Mouse (Mus musculus) hematopoietic stem cell, adult 5-6 weeks (primary cell): Measurements from ENCODE around the gene Trp53inp2. TPM values are rescaled to one million over a fixed set of nuclear protein-coding genes. Genes with fewer than 3 reads are reported as not detected.

Experiments used
- ATAC-seq, 2 experiments: fragments of 125-278 bp in 1 of 2; replicated peaks in 1 of 2; 2 replicates each; pipeline ENCODE4 v1.8.0; 2016 to 2017; ENCODE audit warnings: inconsistent platforms in 2 of 2, mild to moderate bottlenecking in 2 of 2, moderate number of reproducible peaks in 2 of 2, low read depth in 1 of 2, moderate TSS enrichment in 1 of 2; ENCODE audit not compliant: low FRiP score in 2 of 2, poor library complexity in 2 of 2, severe bottlenecking in 2 of 2, insufficient read depth in 1 of 2, low TSS enrichment in 1 of 2
- total RNA-seq: library from RNA; stranded (forward); fragments of 172-1452, 232-1000 nt; gene quantifications from 2 replicates; pipeline ENCODE4 v1.2.3, GENCODE M21; 2017

Gene Trp53inp2
- total RNA-seq, result 4.2 and 19.3 TPM in 2 replicates

DNA sequence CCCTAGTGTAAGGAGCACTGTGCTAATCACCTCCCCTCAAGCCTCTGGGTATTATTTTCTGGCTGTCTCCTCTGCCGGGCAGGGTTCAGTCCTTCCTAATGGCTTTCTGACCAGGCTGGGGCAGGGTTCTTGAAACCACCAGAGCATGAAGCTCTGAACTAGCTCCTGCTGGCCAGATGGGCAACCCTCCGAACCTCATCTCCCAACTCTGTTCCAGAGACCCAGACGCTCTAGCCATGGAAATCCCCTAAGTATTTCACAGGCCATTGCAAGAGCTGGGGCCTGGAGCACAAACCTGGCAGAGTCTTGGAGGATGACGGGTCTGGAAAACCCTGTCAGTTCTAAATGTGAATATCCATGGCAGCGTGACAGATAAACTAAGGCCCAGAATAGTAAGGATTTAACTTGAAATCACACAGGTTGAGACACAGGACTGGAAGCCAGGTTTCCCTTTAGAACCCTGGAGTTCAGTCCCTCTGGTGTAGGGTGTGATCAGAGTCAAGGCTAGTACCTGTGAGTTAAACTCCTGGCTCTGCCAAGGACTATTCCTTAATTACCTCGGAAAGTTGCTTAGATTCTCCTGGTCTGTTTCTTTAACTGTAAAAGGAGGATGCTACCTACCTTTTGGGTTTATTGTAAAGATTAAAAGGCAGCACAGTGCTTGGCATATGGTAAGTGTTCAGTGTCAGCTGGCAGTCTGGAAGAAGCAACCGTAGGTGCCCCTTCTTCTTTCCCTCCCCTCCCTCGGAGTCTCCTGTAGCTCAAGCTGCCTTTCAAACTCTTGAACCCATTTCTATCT is at the start of gene Trp53inp2:
Gene Trp53inp2 (plus strand): TSS at position 799 of the 799 bp plus-strand sequence.
- ATAC-seq, result no peak

DNA sequence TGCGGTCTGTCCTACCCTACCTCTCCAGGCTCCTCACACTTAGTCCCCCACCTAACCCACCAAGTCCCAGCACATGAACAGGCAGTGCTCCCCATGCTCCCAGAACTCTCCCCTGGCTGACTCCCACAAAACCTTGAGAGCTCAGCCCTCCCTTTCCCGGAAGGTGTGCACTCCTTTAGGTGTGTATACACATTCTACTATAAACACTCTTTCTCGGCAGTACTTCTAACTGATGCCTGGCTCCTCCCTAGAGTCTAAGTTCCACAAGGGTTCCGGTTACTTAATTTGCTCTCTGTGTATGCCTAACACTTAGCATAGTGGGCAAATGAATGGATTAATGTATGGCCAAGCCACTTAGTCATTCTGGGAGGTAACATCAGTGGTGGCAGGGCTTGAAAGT is 49.5 kb upstream of the Trp53inp2 start:
- ATAC-seq, result no peak

DNA sequence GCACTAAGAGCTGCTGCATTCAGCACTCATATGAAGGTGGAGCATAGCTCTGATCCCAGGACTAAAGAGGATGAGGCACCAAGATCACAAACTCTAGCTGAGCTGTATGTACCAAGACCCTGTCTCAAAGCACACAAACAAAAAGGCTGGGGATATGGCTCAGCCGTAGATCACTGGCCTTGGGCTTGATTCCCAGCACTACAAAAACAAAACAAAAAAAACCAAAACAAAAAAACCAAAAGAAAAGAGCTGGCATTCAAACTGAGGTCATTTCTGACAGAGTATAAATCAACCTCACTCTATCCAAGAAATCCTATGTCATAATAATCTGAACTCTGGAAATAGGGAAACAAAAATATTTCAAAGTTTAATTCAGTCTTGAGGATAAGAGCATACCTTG is 47.4 kb upstream of the Trp53inp2 start:
- ATAC-seq, result no peak

DNA sequence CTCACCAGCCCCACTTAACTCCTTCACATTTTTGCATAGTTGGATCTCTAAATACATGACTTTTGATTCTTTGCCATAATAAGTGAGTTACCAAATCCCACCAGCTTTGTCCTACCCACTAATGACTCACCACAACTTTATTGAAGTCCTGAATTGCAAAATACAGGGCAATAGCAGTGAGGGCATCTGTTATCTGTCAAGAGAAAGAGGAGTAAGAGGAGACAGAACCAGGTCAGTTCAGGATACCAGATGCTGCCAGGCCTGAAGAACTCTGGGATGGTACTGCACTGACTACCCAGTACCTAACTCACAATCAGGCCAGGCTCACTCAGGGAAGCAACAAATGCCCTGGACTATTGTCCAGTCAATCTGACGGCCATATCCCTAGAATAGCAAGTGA is 45.6 kb upstream of the Trp53inp2 start:
- no peak for ATAC-seq

DNA sequence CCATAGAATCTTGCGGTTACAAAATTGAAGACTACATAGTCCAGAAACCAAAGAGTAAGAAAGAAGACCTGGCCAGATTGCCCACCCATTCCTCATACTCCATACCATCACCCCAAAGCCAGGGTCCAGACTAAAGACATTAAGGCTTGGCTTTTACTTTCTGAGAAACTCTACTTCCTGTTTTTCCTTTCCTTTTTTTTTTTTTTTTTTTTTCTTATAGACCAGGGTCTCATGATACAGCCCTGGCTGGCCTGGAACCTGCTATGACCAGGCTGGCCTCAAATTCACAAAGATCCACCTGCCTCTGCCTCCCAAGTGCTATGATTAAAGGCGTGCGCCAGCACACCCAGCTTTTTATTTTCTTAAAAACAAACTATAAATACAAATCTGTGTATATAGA is 44.6 kb upstream of the Trp53inp2 start:
- no peak for ATAC-seq

DNA sequence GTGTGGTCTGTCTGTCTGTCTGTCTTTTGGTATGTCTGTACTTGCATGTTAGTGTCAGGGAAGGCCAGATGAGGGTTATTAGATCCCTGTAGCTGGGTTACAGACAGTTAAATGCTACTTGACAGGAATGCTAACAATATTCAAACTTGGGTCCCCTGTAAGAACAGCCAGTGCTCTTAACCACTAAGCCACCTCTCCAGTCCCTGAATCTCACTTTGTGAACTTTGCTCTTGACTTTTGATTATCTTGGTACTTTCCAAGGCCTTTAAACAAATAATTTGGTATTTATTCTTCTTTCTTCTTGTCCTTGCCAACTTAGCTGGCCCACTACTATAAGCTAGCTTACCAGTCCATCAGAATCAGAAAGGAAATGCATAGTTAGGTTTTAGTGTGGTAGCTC is 40.7 kb upstream of the Trp53inp2 start:
- no peak for ATAC-seq

DNA sequence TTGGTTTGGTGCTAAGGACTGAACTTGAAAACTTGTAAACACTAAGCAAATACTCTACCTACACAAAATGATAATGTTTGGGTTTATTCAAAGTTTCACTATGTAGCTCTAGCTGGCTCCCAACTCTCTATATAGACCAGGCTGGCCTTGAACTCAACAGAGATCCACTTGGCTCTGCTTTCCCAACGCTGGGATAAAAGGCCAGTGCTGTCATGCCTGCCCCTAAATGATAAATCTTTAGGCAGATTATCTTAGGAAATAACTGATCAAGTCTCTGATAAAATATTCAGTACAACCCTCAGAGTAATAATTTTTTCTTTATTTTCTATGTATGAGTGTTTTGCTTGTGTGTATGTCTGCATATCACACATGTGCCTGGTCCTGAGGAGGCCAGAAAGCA is 34.2 kb upstream of the Trp53inp2 start:
- no peak for ATAC-seq

DNA sequence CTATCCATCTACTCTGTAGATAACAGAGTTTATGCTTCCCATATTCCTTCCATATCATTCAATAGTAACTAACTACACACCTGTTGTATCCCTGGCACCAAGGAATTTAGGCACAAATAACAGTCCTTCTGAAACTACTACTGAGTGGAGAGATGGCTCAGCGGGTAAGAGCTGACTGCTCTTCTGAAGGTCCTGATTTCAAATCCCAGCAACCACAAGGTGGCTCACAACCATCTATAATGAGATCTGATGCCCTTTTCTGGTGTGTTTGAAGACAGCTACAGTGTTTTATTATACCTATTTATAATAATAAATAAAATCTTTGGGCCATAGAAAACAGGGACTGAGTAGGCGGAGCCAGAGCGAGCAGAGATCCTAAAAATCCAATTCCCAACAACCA is 26.5 kb upstream of the Trp53inp2 start:
- ATAC-seq, result no peak

DNA sequence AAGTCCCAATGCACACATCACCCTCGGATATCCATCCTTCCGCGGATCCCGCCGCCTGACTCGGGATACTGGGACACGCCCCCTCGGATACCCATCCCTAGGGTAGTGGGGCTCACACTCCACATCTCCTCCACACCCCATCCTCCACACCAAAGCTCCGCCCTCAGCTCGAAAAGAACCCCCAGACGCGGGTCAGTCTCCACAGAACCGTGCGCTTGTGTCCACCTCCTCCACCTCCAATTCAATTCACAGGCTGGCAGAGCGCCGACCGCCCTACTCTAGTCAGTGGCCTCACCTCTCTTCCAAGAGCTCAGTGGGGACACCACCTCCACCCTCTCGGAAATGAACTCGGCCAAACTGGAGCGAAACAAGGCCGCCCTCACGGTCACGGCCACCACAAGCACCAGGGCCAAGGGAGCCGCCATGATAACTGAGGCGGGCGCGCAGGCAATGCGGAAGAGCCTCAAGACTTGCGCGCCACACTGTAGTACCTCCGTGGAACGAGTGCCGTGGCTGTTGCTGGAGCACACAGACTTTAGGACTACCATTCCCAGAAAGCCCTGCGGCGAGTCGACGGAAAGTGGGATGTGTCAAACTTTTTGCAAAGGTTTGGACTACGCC is 23.8 kb upstream of the Trp53inp2 start, which contains the start of gene Pigu:
Gene Pigu (minus strand): TSS at position 460 of the 621 bp plus-strand sequence.
- peak; percentile 100 for ATAC-seq

DNA sequence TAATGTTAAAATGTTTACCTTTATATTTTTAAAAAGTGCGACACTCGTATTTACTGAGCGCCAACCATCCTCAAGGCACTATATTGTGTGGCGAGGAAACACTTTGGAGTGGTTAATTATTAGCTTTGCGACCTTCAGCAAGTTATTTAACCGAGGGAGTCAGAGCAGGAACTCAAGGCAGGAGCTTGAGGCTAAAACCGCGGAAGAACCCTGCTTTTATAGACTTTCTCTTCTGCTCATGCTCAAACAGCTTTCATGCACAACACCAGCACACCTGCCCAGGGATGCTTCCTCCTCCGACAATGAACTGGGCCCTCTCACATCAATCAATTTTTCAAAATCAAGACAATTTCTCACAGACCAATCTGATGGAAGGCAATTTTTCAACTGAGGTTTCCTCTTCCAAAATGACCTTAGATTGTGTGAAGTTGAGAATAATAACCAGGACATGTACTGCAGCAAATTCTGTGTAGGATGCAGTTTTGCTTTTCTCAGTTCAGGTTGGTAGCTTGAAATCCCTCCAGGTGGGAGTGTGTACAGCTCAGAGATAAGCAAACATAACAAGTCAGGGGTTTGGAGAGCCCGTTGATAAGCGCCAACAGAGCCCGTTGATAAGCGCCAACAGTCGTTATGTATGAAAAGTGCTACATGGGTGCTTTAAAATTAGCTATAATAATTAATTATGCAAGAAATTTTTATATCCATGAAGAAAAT is 23.0 kb upstream of the Trp53inp2 start:
- 0 out of 4 replicates have a peak, but pooled peaks of 1 of the 2 experiments have one; percentile 3 for ATAC-seq

DNA sequence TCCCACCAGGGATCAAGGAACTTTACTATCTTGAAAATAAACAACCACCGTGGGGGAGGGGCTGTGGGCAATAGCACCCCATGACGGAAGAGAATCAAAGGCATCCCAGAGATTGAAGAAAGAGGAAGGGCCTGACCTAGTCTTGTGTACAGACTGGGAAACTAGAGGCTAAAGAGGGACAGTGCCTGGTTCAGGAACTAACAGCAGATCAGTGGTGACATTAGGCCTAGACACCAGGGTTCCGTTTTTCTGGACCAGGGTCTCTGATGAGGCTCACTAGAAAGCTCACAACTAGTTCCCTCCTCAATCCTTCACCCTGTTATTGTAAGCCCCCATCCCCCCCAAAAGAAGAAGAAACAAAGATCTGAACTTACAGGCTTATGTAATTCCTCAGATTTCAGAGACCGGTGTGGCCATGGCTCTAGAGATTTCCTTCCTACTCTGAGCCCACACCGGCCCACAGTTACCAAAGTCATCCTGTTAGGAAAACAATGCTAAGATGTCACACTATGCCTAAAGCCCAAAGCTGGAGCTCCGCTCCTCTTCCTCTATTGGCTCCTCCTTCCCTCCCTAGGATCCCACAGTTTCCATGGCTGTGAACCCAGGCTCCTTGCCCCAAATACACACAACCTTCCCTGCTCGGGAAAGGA is 13.1 kb upstream of the Trp53inp2 start:
- peak; percentile 24 to 74; a peak in 2 of 4 replicates for ATAC-seq

DNA sequence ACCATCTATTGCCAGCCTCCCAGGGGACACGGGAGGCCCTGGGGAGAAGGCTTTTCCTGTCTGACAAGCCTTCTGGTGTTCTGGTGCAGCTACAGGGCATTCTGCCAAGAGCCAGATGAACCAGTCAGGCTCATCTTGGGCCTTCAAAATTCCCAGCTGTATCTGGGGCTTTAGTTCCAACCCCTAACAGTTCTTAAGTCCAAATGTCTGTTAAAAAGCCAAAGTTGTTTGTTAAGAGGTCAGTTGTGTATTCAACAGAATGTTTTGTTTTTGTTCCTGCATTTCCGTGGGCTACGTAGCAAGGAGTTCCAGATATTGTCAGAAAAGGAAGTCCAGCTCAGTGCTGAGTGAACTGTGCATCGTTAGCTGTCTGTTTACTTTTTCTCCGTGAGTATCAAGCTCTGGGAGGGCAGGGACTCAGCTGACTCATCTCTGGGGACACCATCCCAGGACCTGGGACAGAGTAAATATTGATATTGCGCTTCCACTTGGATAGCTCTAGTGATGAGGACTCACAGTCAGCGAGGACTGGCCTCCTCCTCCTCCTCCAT is 11.5 kb upstream of the Trp53inp2 start:
- ATAC-seq, result peak in 1 of 2 experiments; percentile 24; a peak in 1 of 4 replicates

DNA sequence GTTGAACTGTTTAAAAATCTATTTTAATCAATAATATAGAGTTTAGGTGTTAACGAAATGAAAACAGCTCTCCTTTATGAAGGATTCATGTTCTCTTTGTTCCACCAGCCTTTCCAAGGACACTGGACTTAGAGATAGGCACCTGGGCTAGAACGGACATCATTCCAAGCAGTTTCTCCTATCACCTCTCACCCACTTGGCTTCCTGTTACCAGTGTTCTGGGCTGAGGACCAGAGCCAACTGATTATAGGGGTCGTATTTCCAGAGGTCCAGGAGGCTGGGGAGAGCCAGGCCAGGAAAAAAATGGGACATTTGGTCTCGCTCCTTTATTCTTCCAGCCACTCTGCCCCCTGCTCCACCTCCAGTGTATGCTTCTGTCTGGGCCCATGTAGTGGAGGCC is 8.4 kb upstream of the Trp53inp2 start:
- ATAC-seq, result no peak

DNA sequence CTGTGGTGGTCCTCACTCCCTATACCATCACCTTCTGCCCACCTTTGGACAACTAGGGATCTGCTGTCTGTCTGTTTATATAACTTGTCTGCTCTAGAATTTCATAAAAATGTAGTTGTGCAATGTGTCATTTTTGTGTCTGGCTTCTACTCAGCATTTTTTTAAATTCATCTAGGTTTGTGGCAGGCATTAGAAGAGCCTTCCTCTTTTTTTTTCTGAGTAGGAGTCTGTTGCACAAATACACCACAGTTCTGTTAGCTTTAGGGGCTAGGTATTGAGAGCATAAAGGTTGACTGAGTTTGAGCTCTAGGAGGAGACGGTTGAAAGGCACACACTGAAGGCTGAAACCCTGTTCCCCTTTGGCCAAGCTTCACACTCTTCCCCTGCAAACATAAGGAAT is 7.6 kb upstream of the Trp53inp2 start:
- ATAC-seq, result peak in 1 of 2 experiments; percentile 17; a peak in 1 of 4 replicates

DNA sequence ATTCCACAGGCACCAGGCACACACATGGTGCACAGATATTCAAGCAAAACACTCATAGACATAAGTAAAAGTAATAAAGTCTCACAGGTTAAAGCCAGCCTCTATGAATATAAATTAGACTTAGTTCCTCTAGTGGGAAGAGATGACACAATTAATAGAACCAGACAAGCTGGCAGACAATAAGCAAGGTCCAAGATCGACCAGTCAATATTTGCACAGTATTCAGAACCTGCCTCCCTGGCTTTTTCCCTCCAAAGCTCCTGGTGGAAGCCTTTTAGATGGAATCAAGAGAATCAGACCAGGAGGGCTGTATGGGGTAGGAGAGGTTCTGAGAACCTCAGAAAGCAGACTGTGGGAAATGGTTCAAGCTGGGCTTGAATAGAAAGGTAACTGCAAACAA is 7.0 kb upstream of the Trp53inp2 start:
- ATAC-seq, result no peak

DNA sequence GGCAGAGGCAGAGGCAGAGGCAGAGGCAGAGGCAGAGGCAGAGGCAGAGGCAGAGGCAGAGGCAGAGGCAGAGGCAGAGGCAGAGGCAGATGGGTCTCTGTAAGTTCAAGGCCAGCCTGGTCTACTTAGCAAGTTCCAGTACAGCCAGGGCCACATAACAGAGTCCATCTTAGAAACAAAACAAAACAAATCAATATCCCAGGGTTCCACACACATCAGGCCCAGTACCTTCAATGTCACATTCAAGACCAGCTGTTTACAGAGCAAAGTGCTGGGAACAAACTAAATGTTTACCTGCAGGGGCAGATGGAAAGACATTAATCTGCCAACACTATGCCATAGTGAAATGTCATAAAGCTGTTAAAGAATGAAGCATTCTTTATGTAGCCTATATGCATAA is 6.3 kb upstream of the Trp53inp2 start:
- ATAC-seq, result no peak

DNA sequence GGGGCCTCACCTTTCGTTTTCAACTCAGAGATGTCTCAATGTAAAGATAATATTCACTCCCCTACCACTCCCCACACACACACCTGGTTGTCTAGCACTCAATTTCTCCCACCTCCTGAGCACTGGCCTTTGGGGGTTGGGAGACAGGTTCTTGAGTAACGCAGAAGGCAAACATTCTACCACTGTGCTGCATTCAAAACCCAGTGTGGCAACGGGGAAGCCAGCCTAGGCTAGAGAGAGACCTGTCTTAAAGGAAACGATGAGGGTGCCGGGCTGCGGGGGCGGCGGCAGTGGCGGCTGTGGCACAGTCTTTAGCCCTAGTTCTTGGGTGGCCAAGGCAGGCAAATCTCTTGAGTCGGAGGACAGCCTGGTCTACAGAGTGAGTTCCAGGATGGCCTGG is 4.7 kb upstream of the Trp53inp2 start:
- ATAC-seq, result no peak
